Mouse (Mus musculus): ENCODE results near the gene Commd7. TPM values are rescaled to one million over a fixed set of nuclear protein-coding genes. Genes with fewer than 3 reads are reported as not detected.
A peak's percentile ranks its signal among the peaks of the same experiment; 100 is the strongest.

Commd7 gene
- polyA plus RNA-seq, 1 experiment = 22.3 TPM

- Histone ChIP-seq H3K36me3 (ENCODE audit: control insufficient read depth, insufficient read depth) (no peaks in the 10 kb centered on the region), H3ac (ENCODE audit: control insufficient read depth, insufficient read length) (no peak overlapping the region), H3K79me2 (ENCODE audit: control insufficient read depth, insufficient read depth) (no peaks in the 10 kb centered on the region), H3K4me3 (no peak overlapping the region), H3K27me3 (ENCODE audit: control insufficient read depth, insufficient read depth, insufficient read length) (no peaks in the 10 kb centered on the region), H3K4me2 (ENCODE audit: low read depth) (peak overlapping the region; percentile 0)
- TF ChIP-seq E2F4 (IDR thresholded peaks at IDR 0.05; ENCODE audit: insufficient read depth) (no peak), MYOD1 (IDR thresholded peaks at IDR 0.05; ENCODE audit: control insufficient read depth in 1 of 3, insufficient read length in 2 of 3, low read depth in 2 of 3) (no peak), POLR2AphosphoS2 (IDR thresholded peaks at IDR 0.05; ENCODE audit: insufficient read length, low read depth) (no peak), MAX (IDR thresholded peaks at IDR 0.05; ENCODE audit: low read depth) (no peak), TCF12 (IDR thresholded peaks at IDR 0.05; ENCODE audit: insufficient read depth, poor library complexity, severe bottlenecking) (no peak), TCF3 (IDR thresholded peaks at IDR 0.05; ENCODE audit: insufficient read length, low read depth) (no peak), REST (IDR thresholded peaks at IDR 0.05; ENCODE audit: insufficient read depth, insufficient read length) (no peak), MYOG (IDR thresholded peaks at IDR 0.05; ENCODE audit: control insufficient read depth in 1 of 3, insufficient read depth in 1 of 3, insufficient read length in 2 of 3, low read depth in 2 of 3) (no peak), USF1 (IDR thresholded peaks at IDR 0.05; ENCODE audit: low read depth) (no peak), POLR2A (IDR thresholded peaks at IDR 0.05; ENCODE audit: insufficient read length, low read depth) (no peak), CEBPB (IDR thresholded peaks at IDR 0.05; ENCODE audit: insufficient read depth, poor library complexity, severe bottlenecking) (no peak), SRF (IDR thresholded peaks at IDR 0.05; ENCODE audit: control insufficient read depth, insufficient read length, low read depth) (no peak)
Measured at GRCm38 (mm10) chr2:153600667-153601648, 31.6 kb downstream of the Commd7 start.

- Histone ChIP-seq H3ac (ENCODE audit: control insufficient read depth, insufficient read length) (no peak overlapping the region), H3K27me3 (ENCODE audit: control insufficient read depth, insufficient read depth, insufficient read length) (no peaks in the 10 kb centered on the region), H3K4me3 (no peak overlapping the region), H3K4me2 (ENCODE audit: low read depth) (no peak overlapping the region), H3K79me2 (ENCODE audit: control insufficient read depth, insufficient read depth) (no peaks in the 10 kb centered on the region), H3K36me3 (ENCODE audit: control insufficient read depth, insufficient read depth) (no peaks in the 10 kb centered on the region)
- TF ChIP-seq SRF (IDR thresholded peaks at IDR 0.05; ENCODE audit: control insufficient read depth, insufficient read length, low read depth) = no peak
- no peak for TF ChIP-seq TCF12 (IDR thresholded peaks at IDR 0.05; ENCODE audit: insufficient read depth, poor library complexity, severe bottlenecking)
- TF ChIP-seq CEBPB (IDR thresholded peaks at IDR 0.05; ENCODE audit: insufficient read depth, poor library complexity, severe bottlenecking) = no peak
- TF ChIP-seq E2F4 (IDR thresholded peaks at IDR 0.05; ENCODE audit: insufficient read depth) = no peak
- no peak for TF ChIP-seq REST (IDR thresholded peaks at IDR 0.05; ENCODE audit: insufficient read depth, insufficient read length)
- TF ChIP-seq MYOG (IDR thresholded peaks at IDR 0.05; ENCODE audit: control insufficient read depth in 1 of 3, insufficient read depth in 1 of 3, insufficient read length in 2 of 3, low read depth in 2 of 3) = no peak
- TF ChIP-seq TCF3 (IDR thresholded peaks at IDR 0.05; ENCODE audit: insufficient read length, low read depth) = no peak
- TF ChIP-seq MYOD1 (IDR thresholded peaks at IDR 0.05; ENCODE audit: control insufficient read depth in 1 of 3, insufficient read length in 2 of 3, low read depth in 2 of 3) = no peak
- TF ChIP-seq MAX (IDR thresholded peaks at IDR 0.05; ENCODE audit: low read depth) = no peak
- no peak for TF ChIP-seq USF1 (IDR thresholded peaks at IDR 0.05; ENCODE audit: low read depth)
- TF ChIP-seq POLR2AphosphoS2 (IDR thresholded peaks at IDR 0.05; ENCODE audit: insufficient read length, low read depth) = no peak
Measured at GRCm38 (mm10) chr2:153600021-153600666, 32.4 kb downstream of the Commd7 start.

- Histone ChIP-seq H3ac (ENCODE audit: control insufficient read depth, insufficient read length) (no peak overlapping the region), H3K4me3 (no peak overlapping the region), H3K36me3 (ENCODE audit: control insufficient read depth, insufficient read depth) (no peaks in the 10 kb centered on the region), H3K79me2 (ENCODE audit: control insufficient read depth, insufficient read depth) (no peaks in the 10 kb centered on the region), H3K4me2 (ENCODE audit: low read depth) (no peak overlapping the region), H3K27me3 (ENCODE audit: control insufficient read depth, insufficient read depth, insufficient read length) (no peaks in the 10 kb centered on the region)
- no peak for TF ChIP-seq TCF12 (IDR thresholded peaks at IDR 0.05; ENCODE audit: insufficient read depth, poor library complexity, severe bottlenecking)
- TF ChIP-seq MAX (IDR thresholded peaks at IDR 0.05; ENCODE audit: low read depth) = no peak
- TF ChIP-seq USF1 (IDR thresholded peaks at IDR 0.05; ENCODE audit: low read depth) = no peak
- TF ChIP-seq POLR2A (IDR thresholded peaks at IDR 0.05; ENCODE audit: insufficient read length, low read depth) = no peak
- no peak for TF ChIP-seq TCF3 (IDR thresholded peaks at IDR 0.05; ENCODE audit: insufficient read length, low read depth)
- no peak for TF ChIP-seq POLR2AphosphoS2 (IDR thresholded peaks at IDR 0.05; ENCODE audit: insufficient read length, low read depth)
- no peak for TF ChIP-seq MYOG (IDR thresholded peaks at IDR 0.05; ENCODE audit: control insufficient read depth in 1 of 3, insufficient read depth in 1 of 3, insufficient read length in 2 of 3, low read depth in 2 of 3)
Measured at GRCm38 (mm10) chr2:153597626-153598025, 35.0 kb downstream of the Commd7 start.

- Histone ChIP-seq H3K27me3 (ENCODE audit: control insufficient read depth, insufficient read depth, insufficient read length) (no peaks in the 10 kb centered on the region), H3K36me3 (ENCODE audit: control insufficient read depth, insufficient read depth) (no peaks in the 10 kb centered on the region), H3K4me2 (ENCODE audit: low read depth) (no peak overlapping the region), H3K79me2 (ENCODE audit: control insufficient read depth, insufficient read depth) (no peaks in the 10 kb centered on the region), H3ac (ENCODE audit: control insufficient read depth, insufficient read length) (no peak overlapping the region), H3K4me3 (no peak overlapping the region)
- TF ChIP-seq MAX (IDR thresholded peaks at IDR 0.05; ENCODE audit: low read depth) = no peak
- TF ChIP-seq TCF12 (IDR thresholded peaks at IDR 0.05; ENCODE audit: insufficient read depth, poor library complexity, severe bottlenecking) = no peak
- no peak for TF ChIP-seq MYOD1 (IDR thresholded peaks at IDR 0.05; ENCODE audit: control insufficient read depth in 1 of 3, insufficient read length in 2 of 3, low read depth in 2 of 3)
- TF ChIP-seq REST (IDR thresholded peaks at IDR 0.05; ENCODE audit: insufficient read depth, insufficient read length) = no peak
- no peak for TF ChIP-seq E2F4 (IDR thresholded peaks at IDR 0.05; ENCODE audit: insufficient read depth)
- no peak for TF ChIP-seq POLR2A (IDR thresholded peaks at IDR 0.05; ENCODE audit: insufficient read length, low read depth)
Measured at GRCm38 (mm10) chr2:153597014-153597413, 35.6 kb downstream of the Commd7 start.

All from myocyte (in vitro differentiated cells).